Mouse (Mus musculus): ENCODE measurements around the gene Tfap4. TPM values are rescaled to one million over a fixed set of nuclear protein-coding genes. Genes with fewer than 3 reads are reported as not detected.
"Not testable (repeated sequence)": the region's sequence is repeated elsewhere in the genome, so short reads cannot be mapped to it uniquely, and the experiment has no call there.

Gene Tfap4
- polyA plus RNA-seq, 1 experiment from 2014 or later: 15.7 TPM

DNA sequence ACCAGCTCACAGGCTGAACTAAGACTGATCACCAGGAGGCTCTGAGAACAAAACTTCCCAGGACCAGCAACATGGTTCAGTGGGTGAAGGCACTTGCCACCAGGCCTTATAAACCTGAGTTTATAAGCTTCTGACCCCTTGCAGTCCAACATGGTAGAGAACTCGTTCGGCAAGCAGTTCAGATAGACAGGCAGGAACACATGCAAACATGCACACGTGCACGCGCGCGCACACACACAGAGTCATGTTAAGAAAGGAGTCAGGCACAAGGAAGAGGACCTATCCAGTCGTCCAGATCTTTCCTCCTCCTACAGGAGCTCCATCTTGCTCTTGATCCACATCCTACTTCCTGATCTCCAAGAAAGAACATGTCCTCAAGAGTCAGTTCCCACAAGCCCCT is 12.8 kb downstream of the Tfap4 start:
- peaks cover 60% of the 10 kb centered on the region for H3K36me3 ChIP-seq (ENCODE audit: poor library complexity, severe bottlenecking)
- no peak overlapping the region for H3K9ac ChIP-seq
- ATAC-seq: no peak
- H3K4me3 ChIP-seq: no peak overlapping the region
- H3K9me3 ChIP-seq (replicated peaks): no peaks in the 10 kb centered on the region
- no peak overlapping the region for H3K27ac ChIP-seq
- 93% methylated on average over 8 of the region's 8 CpGs for WGBS
- no peaks in the 10 kb centered on the region; the same call in 1 of the 2 replicates for H3K4me1 ChIP-seq
- no peak overlapping the region for H3K4me2 ChIP-seq
- H3K27me3 ChIP-seq: no peaks in the 10 kb centered on the region

DNA sequence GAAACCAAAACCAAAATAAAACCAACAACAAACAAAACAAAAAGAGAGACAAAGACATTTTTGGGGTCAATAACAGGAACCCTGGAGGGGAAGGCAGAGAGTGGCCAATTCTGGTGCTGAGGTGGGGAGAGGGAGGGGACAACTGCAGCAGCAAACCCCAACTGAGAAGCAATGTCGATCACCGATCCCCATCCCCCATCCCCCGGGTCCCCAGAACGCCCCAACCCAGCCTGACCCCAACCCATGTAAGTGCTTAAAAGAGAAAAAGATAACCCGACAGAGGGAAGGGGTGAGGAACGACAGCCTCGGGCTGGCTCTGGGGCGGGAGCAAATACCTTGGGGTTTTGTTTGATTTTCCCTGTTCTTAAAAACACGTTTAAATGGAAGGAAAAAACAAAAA is 14.8 kb downstream of the Tfap4 start:
- Histone ChIP-seq H3K9me3 (replicated peaks) (no peaks in the 10 kb centered on the region), H3K9ac (no peak overlapping the region), H3K27ac (no peak overlapping the region), H3K4me2 (no peak overlapping the region), H3K4me3 (no peak overlapping the region), H3K4me1 (no peaks in the 10 kb centered on the region), H3K36me3 (ENCODE audit: poor library complexity, severe bottlenecking) (peaks cover 46% of the 10 kb centered on the region), H3K27me3 (no peaks in the 10 kb centered on the region)
- WGBS: 84% methylated on average over 9 of the region's 9 CpGs
- no peak for ATAC-seq

DNA sequence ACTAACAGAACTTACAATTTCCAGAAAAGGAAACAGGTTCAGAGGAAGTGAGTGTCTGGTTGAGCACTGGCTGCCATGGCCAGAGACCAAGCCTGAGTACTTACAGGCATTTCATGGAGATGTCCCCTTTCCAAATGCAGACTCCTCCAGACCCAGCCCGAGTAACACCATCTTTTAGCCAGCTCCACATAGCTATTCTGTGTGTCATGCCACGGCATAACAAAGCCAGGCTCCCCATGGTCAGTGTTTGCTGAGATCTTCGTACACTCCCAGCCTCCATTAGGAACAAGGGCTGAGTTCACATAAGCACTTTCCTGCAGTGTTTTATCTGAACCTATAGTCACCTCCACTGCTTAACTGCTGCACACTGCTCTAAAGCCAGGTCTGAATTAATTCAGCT is 16.4 kb downstream of the Tfap4 start:
- no peak for ATAC-seq
- Histone ChIP-seq H3K27ac (no peak overlapping the region), H3K9me3 (replicated peaks) (no peaks in the 10 kb centered on the region), H3K4me3 (no peak overlapping the region), H3K4me1 (0 out of 2 replicates have a peak, but pooled peaks cover 3% of the 10 kb centered on the region), H3K36me3 (ENCODE audit: poor library complexity, severe bottlenecking) (peaks cover 31% of the 10 kb centered on the region), H3K27me3 (no peaks in the 10 kb centered on the region), H3K9ac (no peak overlapping the region), H3K4me2 (no peak overlapping the region)
- 70% methylated on average over 3 of the region's 3 CpGs for WGBS

DNA sequence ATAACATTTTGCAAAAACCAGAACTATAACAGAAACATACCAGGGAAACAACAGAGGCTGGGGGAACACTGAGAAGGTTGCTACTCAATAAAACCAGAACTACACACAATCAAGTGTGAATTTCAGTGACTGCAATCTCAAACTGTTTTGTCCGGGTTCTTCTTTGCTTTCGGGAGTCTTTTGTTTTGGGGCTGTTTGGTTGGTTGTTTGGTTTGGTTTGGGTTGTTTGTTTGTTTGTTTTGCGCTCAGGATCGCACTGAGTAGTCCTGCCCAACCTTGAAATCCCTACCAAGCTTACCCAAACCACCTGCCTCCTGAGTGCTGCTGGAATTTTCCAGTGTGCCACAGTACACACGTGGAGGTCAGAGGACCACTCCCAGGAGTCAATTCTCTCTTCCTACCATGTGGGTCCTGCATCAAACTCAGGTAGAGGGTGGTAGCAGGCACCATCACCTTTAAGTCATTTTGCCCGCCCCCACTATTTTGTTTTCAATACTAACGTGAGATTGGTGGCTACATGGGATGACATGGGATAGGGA is 17.3 kb downstream of the Tfap4 start:
- no peak for ATAC-seq
- peak overlapping the region; percentile 40; the same call in 1 of the 2 replicates for H3K9ac ChIP-seq
- WGBS: 51% methylated on average over 7 of the region's 7 CpGs
- peaks cover 25% of the 10 kb centered on the region for H3K36me3 ChIP-seq (ENCODE audit: poor library complexity, severe bottlenecking)
- H3K27ac ChIP-seq: peak overlapping the region; percentile 17; the same call in 1 of the 2 replicates
- peak overlapping the region; percentile 48 for H3K4me3 ChIP-seq
- H3K4me1 ChIP-seq: 0 out of 2 replicates have a peak, but pooled peaks cover 3% of the 10 kb centered on the region
- H3K27me3 ChIP-seq: no peaks in the 10 kb centered on the region
- H3K9me3 ChIP-seq (replicated peaks): no peaks in the 10 kb centered on the region
- H3K4me2 ChIP-seq: peak overlapping the region; percentile 62

DNA sequence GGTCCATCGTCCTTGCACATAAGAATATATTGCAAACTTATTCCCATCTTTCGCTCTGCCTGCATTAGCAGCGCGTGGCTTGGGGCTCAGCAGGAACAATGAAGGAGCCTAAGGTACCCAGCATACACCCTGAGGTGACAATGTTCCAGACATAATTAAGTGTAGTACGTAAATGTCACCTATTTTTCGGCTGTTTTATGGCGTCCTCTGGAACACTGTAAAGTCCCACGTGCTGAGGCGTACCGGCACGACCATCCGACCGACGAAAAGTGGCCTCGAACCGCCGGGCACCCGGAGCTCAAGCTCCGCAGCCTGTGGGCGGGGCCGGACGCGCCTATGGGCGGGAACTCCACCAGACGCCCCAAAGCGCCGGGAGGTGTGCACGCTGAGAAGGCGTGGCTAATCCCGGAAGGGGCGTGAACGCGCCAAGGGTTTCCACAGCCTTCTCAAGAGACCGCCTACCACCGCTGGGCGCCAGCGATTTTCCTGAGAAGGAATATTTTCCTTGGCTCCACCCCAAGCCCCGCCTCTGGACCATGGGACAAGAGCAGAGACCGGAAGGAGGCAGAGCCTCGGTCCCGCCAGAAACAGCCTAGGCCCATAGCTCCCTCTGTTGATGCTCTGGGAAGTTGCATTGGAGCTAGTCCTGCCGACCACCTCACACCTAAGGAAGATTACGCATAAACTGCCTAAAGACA is 18.0 kb downstream of the Tfap4 start, which contains the start of gene Srl:
Gene Srl, minus strand, starts transcription at position 316 of the 698 bp plus-strand sequence.
- Histone ChIP-seq H3K4me2 (peak within 1 kb of the TSS; percentile 62), H3K4me3 (peak within 1 kb of the TSS; percentile 48), H3K4me1 (0 out of 2 replicates have a peak, but pooled peaks cover 3% of the 10 kb centered on the region), H3K36me3 (ENCODE audit: poor library complexity, severe bottlenecking) (peaks cover 19% of the 10 kb centered on the region), H3K9me3 (replicated peaks) (no peaks in the 10 kb centered on the region), H3K9ac (peak within 1 kb of the TSS; percentile 63), H3K27ac (peak within 1 kb of the TSS; percentile 59; the same call in 1 of the 2 replicates), H3K27me3 (no peaks in the 10 kb centered on the region)
- whole genome bisulfite sequencing: 1% methylated on average over 43 of the region's 43 CpGs
- peak; percentile 95 for ATAC-seq

DNA sequence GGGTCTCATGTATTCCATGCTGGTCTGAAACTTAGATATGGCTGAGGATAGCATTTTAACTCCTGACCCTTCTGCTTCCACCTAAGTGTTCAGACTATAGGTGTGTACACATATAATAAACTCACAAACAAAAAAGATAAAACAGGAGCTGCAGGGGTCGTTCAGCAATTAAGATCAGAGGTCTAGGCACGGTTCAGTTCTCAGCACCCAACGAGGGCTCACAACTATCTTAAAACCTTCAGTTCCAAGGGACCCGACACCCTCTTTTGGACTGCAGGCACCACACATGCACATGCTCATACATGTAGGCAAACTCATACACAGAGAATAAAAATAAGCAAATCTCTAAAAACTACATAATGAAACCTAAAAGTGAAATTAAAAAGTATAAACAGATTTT is 18.6 kb downstream of the Tfap4 start:
- ATAC-seq: peak; percentile 3; the same call in 1 of the 2 replicates
- Histone ChIP-seq H3K4me2 (peak overlapping the region; percentile 62), H3K9me3 (replicated peaks) (no peaks in the 10 kb centered on the region), H3K4me3 (peak overlapping the region; percentile 48), H3K9ac (0 out of 2 replicates have a peak overlapping the region, but pooled peaks have one; percentile 16), H3K4me1 (0 out of 2 replicates have a peak, but pooled peaks cover 3% of the 10 kb centered on the region), H3K27ac (no peak overlapping the region), H3K36me3 (ENCODE audit: poor library complexity, severe bottlenecking) (peaks cover 13% of the 10 kb centered on the region), H3K27me3 (no peaks in the 10 kb centered on the region)
- 67% methylated on average over 4 of the region's 4 CpGs for WGBS

DNA sequence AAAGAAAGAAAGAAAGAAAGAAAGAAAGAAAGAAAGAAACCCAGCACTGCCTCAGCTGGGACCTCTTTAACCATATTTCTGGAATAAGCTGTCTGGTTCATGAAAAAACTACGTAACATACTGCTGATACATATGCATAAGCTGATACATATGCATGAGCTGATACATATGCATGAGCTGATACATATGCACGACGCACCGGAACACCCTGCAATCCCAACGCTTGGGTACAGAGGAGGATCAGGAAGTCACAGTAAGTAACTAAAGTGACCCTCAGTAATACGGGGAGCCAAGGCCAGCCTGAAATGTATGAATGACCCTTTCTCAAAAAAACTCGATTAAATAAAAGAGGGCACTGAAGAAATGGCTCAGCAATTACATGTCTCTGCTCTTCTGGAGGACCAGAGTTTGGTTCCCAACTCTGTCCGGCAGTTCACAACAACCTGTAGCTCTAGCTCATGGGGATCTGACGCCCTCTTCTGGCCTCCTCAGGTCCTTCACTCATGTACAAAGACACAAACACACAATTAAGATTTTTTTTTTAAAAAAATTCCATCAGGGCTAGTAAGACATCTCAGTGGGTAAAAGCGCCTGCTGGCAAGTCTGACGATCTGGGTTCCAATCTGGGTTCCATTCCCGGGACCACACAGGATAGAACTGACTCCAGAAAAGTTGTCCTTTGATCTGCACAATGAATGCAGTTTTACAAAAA is 19.4 kb downstream of the Tfap4 start:
- Histone ChIP-seq H3K27me3 (no peaks in the 10 kb centered on the region), H3K9me3 (replicated peaks) (no peaks in the 10 kb centered on the region), H3K27ac (no peak overlapping the region), H3K36me3 (ENCODE audit: poor library complexity, severe bottlenecking) (peaks cover 5% of the 10 kb centered on the region), H3K4me1 (0 out of 2 replicates have a peak, but pooled peaks cover 3% of the 10 kb centered on the region), H3K4me3 (no peak overlapping the region), H3K9ac (no peak overlapping the region), H3K4me2 (peak overlapping the region; percentile 27)
- 63% methylated on average over 12 of the region's 12 CpGs for WGBS
- peak; percentile 64 for ATAC-seq

DNA sequence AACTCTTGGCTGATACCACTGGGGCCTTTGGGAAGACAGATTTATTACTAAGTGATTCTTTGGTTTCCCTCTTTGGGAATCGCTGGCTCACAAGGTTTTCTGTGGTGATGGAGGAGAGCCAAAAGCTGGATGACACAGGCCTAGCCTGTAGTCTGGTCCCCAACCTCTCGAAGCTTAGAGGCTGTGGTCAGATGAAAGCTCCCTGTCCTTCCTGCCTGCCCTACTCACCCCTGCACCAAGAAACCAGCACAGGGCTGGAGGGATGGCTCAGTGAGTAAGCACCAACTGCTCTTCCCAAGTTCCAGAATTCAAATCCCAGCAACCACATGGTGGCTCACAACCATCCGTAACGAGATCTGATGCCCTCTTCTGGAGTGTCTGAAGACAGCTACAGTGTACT is 20.1 kb downstream of the Tfap4 start:
- no peak for ATAC-seq
- Histone ChIP-seq H3K36me3 (ENCODE audit: poor library complexity, severe bottlenecking) (no peaks in the 10 kb centered on the region), H3K4me3 (no peak overlapping the region), H3K9ac (no peak overlapping the region), H3K27me3 (no peaks in the 10 kb centered on the region), H3K4me2 (no peak overlapping the region), H3K27ac (peak overlapping the region; percentile 54; the same call in 1 of the 2 replicates), H3K9me3 (replicated peaks) (no peaks in the 10 kb centered on the region), H3K4me1 (0 out of 2 replicates have a peak, but pooled peaks cover 3% of the 10 kb centered on the region)
- WGBS: 86% methylated on average over 4 of the region's 4 CpGs

DNA sequence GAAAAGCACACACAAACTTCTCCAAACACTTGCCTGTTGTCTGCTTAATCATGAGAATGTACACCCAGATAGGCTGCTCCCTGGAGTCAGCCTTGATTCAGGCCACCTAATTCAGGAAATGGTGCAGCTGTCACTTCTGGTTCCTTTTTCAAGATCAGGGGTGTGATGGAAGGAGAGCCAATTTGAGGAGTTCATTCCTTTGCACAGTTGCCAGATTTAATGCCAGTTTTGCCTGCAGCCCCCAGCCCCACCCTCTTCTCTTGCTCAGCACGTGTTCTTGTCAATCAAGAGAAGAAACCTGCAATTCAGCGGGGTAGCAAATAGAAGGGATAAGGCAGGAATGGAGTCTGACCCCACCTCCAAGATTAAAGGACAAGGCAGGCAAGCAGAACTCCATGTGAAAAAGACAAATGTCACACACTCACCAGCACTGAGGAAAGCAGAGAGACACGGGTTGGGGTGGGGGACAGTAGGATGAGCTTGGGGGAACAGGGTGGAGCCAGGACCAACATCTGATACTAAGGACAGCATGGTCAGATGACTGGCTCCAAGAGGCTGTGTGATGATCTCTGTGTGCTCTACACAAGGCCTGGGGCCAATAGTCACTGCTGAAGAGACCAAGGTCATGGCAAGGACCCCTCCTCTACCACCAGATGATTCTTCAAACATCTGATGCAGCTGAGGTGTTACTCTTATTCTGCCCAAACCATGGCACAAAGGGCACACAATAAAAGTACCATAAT is 21.9 kb downstream of the Tfap4 start:
- Histone ChIP-seq H3K9ac (0 out of 2 replicates have a peak overlapping the region, but pooled peaks have one; percentile 10), H3K4me2 (no peak overlapping the region), H3K36me3 (ENCODE audit: poor library complexity, severe bottlenecking) (no peaks in the 10 kb centered on the region), H3K4me3 (no peak overlapping the region), H3K27ac (no peak overlapping the region; the same call in 1 of the 2 replicates), H3K27me3 (no peaks in the 10 kb centered on the region), H3K4me1 (0 out of 2 replicates have a peak, but pooled peaks cover 3% of the 10 kb centered on the region), H3K9me3 (replicated peaks) (no peaks in the 10 kb centered on the region)
- ATAC-seq: no peak
- 60% methylated on average over 3 of the region's 3 CpGs for WGBS

DNA sequence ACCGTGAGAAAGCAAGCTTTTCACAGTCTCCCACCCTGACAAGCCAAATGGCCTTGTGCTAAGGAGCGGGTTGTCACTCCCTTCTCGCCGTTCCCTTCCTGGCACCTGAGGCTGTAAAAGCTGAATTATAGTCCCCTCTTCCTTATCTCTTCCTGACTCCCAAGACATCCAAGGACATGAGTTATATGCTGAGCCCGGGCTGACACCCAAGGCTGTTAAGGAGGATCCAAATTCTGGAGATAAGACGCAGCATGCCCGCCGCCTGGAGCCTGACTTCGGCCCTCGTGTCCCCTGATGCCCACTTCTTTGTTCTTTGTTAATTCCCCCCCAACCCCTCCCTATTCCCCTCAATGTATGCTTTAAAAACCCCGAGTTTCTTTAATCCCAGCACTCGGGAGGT is 32.3 kb downstream of the Tfap4 start:
- H3K36me3 ChIP-seq (ENCODE audit: poor library complexity, severe bottlenecking); H3K4me2 ChIP-seq; H3K9me3 ChIP-seq (replicated peaks); H3K9ac ChIP-seq; ATAC-seq; H3K4me3 ChIP-seq; H3K27me3 ChIP-seq; H3K4me1 ChIP-seq; H3K27ac ChIP-seq: not testable (repeated sequence)
- 90% methylated on average over 12 of the region's 12 CpGs for WGBS

DNA sequence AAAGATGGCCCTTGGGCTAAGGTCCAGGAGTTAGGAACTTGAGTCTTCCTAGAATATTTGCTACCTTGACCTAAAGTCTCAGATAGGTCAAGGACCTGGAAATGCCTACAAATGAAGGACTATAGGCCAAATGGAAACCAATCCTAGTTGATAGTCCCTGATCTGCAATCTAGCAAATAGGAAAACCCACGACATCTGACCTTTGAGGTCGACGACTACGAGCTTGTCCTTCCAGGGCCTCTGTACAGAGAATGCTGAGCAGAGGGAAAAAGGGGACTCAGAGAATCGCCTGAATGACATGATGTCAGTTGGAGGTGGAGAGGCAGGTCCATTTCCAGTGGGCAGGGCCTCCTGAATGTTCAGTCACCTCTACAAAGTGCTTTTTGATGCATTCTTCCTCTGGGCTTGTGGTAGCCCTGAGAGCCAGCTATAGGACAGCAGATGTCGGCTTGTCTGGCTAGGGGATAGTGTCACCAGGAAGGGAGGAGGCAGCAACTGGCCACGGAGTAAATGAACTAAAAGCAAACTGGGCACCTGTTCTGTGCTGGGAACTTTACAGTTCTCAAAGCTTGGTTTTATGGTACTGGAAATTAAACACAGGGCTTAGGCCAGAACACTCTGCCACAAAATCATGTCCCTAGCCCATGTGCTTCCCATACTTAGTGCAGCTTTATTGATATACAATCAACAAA is 36.2 kb downstream of the Tfap4 start:
- Histone ChIP-seq H3K9me3 (replicated peaks) (peaks cover 3% of the 10 kb centered on the region; the same call in 1 of the 2 replicates), H3K9ac (no peak overlapping the region), H3K4me3 (no peak overlapping the region), H3K27ac (no peak overlapping the region), H3K36me3 (ENCODE audit: poor library complexity, severe bottlenecking) (no peaks in the 10 kb centered on the region), H3K4me1 (peaks cover 10% of the 10 kb centered on the region; the same call in 1 of the 2 replicates), H3K4me2 (no peak overlapping the region), H3K27me3 (no peaks in the 10 kb centered on the region)
- ATAC-seq: no peak
- 79% methylated on average over 7 of the region's 7 CpGs for WGBS
